13 mouse cellular contexts compared by ENCODE assay signal in genomic region chr8:11911639-11912450, GRCm38 (mm10).
A peak's percentile ranks its signal among the peaks of the same experiment; 100 is the strongest.
DNase-seq lines count a peak whose midpoint lies in the region; ATAC-seq lines count a peak whose summit lies in the region.
"Had no signal": no experiment of that assay in that cellular context is flagged by ENCODE, and none has a peak within 500 bp of the region (broad histone marks: within the 10 kb centered on the region; RNA-seq: fewer than 3 reads in every experiment).

No protein-coding gene starts in this region.

- WGBS in hindbrain, embryonic 15.5 days = 36% methylated on average over 18 of the region's 18 CpGs
- 36% methylated on average over 18 of the region's 18 CpGs for WGBS in lung, embryonic 16.5 days
- 60% methylated on average over 18 of the region's 18 CpGs for WGBS in neural tube, embryonic 11.5 days

- no peak overlapping the region for H3K27ac ChIP-seq in hindbrain, embryonic 15.5 days (replicated peaks)
- H3K27ac ChIP-seq in lung, embryonic 16.5 days (ENCODE audit: low read length) = peak overlapping the region; percentile 59
- H3K27ac ChIP-seq in neural tube, embryonic 11.5 days (ENCODE audit: low read depth, low read length) = no peak overlapping the region
- H3K27ac ChIP-seq: liver, embryonic 15.5 days had no signal

- ATAC-seq in hindbrain, embryonic 15.5 days (ENCODE audit: low FRiP score, low read depth) = no peak
- ATAC-seq in lung, embryonic 16.5 days (ENCODE audit: low read depth) = peak; percentile 80
- ATAC-seq in neural tube, embryonic 11.5 days (ENCODE audit: insufficient read depth, low FRiP score, low TSS enrichment) = no peak
- ATAC-seq in CD4-positive, CD25-positive, alpha-beta regulatory T cell, adult 4 months = no peak

- no peaks in the 10 kb centered on the region for H3K36me3 ChIP-seq in hindbrain, embryonic 15.5 days
- no peaks in the 10 kb centered on the region for H3K36me3 ChIP-seq in lung, embryonic 16.5 days (ENCODE audit: control insufficient read depth, insufficient read depth, low read length)
- no peaks in the 10 kb centered on the region for H3K36me3 ChIP-seq in neural tube, embryonic 11.5 days (ENCODE audit: control insufficient read depth, insufficient read depth, low read length)
- H3K36me3 ChIP-seq: G1E; heart, embryonic 12.5 days; liver, embryonic 15.5 days had no signal

- peaks cover 44% of the 10 kb centered on the region for H3K4me1 ChIP-seq in hindbrain, embryonic 15.5 days (replicated peaks)
- peaks cover 19% of the 10 kb centered on the region for H3K4me1 ChIP-seq in lung, embryonic 16.5 days (replicated peaks; ENCODE audit: control insufficient read depth, insufficient read depth, low read length)
- peaks cover 27% of the 10 kb centered on the region for H3K4me1 ChIP-seq in neural tube, embryonic 11.5 days (ENCODE audit: control insufficient read depth, insufficient read depth, low read length)
- H3K4me1 ChIP-seq: liver, embryonic 15.5 days had no signal

- H3K9ac ChIP-seq in hindbrain, embryonic 15.5 days = no peak overlapping the region
- no peak overlapping the region for H3K9ac ChIP-seq in lung, embryonic 16.5 days (ENCODE audit: low read length)
- no peak overlapping the region for H3K9ac ChIP-seq in neural tube, embryonic 11.5 days (ENCODE audit: low read length)
- H3K9ac ChIP-seq: heart, embryonic 12.5 days; liver, embryonic 15.5 days had no signal

- peak overlapping the region; percentile 36 for H3K4me2 ChIP-seq in hindbrain, embryonic 15.5 days
- no peak overlapping the region for H3K4me2 ChIP-seq in lung, embryonic 16.5 days (ENCODE audit: low read depth, low read length)
- peak overlapping the region; percentile 32; the same call in 1 of the 2 replicates for H3K4me2 ChIP-seq in neural tube, embryonic 11.5 days (ENCODE audit: low read depth)
- H3K4me2 ChIP-seq: heart, embryonic 12.5 days; liver, embryonic 15.5 days had no signal

- no peaks in the 10 kb centered on the region for H3K9me3 ChIP-seq in hindbrain, embryonic 15.5 days
- no peaks in the 10 kb centered on the region for H3K9me3 ChIP-seq in lung, embryonic 16.5 days (ENCODE audit: control insufficient read depth, low read length)
- H3K9me3 ChIP-seq in neural tube, embryonic 11.5 days (ENCODE audit: control insufficient read depth, low read length) = no peaks in the 10 kb centered on the region
- H3K9me3 ChIP-seq: G1E; heart, embryonic 12.5 days; liver, embryonic 15.5 days had no signal

- 0 out of 2 replicates have a peak, but pooled peaks cover 7% of the 10 kb centered on the region for H3K27me3 ChIP-seq in hindbrain, embryonic 15.5 days
- H3K27me3 ChIP-seq in lung, embryonic 16.5 days (ENCODE audit: control insufficient read depth, insufficient read depth, low read depth, low read length) = no peaks in the 10 kb centered on the region
- H3K27me3 ChIP-seq in neural tube, embryonic 11.5 days (ENCODE audit: control insufficient read depth, insufficient read depth, low read length) = no peaks in the 10 kb centered on the region
- H3K27me3 ChIP-seq: liver, embryonic 15.5 days had no signal

- H3K4me3 ChIP-seq in hindbrain, embryonic 15.5 days = no peak overlapping the region
- no peak overlapping the region for H3K4me3 ChIP-seq in lung, embryonic 16.5 days (ENCODE audit: low read length)
- H3K4me3 ChIP-seq in neural tube, embryonic 11.5 days (ENCODE audit: low read depth, low read length) = no peak overlapping the region
- H3K4me3 ChIP-seq: heart, embryonic 12.5 days; liver, embryonic 15.5 days had no signal

- peak; percentile 19 for DNase-seq in adrenal gland, postnatal 10 days
- no peak for DNase-seq in adrenal gland, postnatal 25 days
- peak; percentile 31 for DNase-seq in neural tube, embryonic 11.5 days (ENCODE audit: low spot score)
- no peak for DNase-seq in Muller cell, postnatal 12 days (ENCODE audit: inconsistent ontology term)
- no peak for DNase-seq in layer of hippocampus, adult 9-10 months (ENCODE audit: low spot score)
- DNase-seq: cerebellum, adult 11 months; kidney, adult 18-20 months had no signal

Comparison
In these comparisons a context has a peak if more than half of its experiments do, and no peak if none do; other contexts are left out.
1. DNase-seq: peak in adrenal gland, postnatal 10 days (single experiment) and neural tube, embryonic 11.5 days (single experiment); none in adrenal gland, postnatal 25 days (single experiment), Muller cell, postnatal 12 days (single experiment) and layer of hippocampus, adult 9-10 months (single experiment).